In genomic region chr1:191184066-191184815, GRCm38 (mm10) we compare ENCODE assay signal across 9 mouse cellular contexts. TPM values are rescaled to one million over a fixed set of nuclear protein-coding genes. Genes with fewer than 3 reads are reported as not detected.
A peak's percentile ranks its signal among the peaks of the same experiment; 100 is the strongest.
DNase-seq lines count a peak whose midpoint lies in the region; ATAC-seq and TF ChIP-seq lines count a peak whose summit lies in the region.
"Had no signal": no experiment of that assay in that cellular context is flagged by ENCODE, and none has a peak within 500 bp of the region (broad histone marks: within the 10 kb centered on the region; RNA-seq: fewer than 3 reads in every experiment).

No protein-coding gene starts in this region.

- ATAC-seq in heart, embryonic 11.5 days (replicated peaks; ENCODE audit: insufficient number of reproducible peaks, low FRiP score, low TSS enrichment), result no peak
- no peak for ATAC-seq in kidney, embryonic 16.5 days (ENCODE audit: low FRiP score, low TSS enrichment)
- no peak for ATAC-seq in stomach, postnatal 0 days (ENCODE audit: low FRiP score, low TSS enrichment)
- no peak for ATAC-seq in erythroid progenitor cell, adult 5-6 weeks (replicated peaks; ENCODE audit: low FRiP score, poor library complexity, severe bottlenecking)

- H3K27me3 ChIP-seq in heart, embryonic 11.5 days (ENCODE audit: control insufficient read depth, insufficient read depth, low read length), result peaks cover 15% of the 10 kb centered on the region
- peaks cover 50% of the 10 kb centered on the region for H3K27me3 ChIP-seq in kidney, embryonic 16.5 days (ENCODE audit: insufficient read depth, low read length)
- H3K27me3 ChIP-seq in stomach, postnatal 0 days (ENCODE audit: control insufficient read depth, insufficient read depth, low read length), result 0 out of 2 replicates have a peak, but pooled peaks cover 3% of the 10 kb centered on the region

- no peaks in the 10 kb centered on the region for H3K36me3 ChIP-seq in heart, embryonic 11.5 days (ENCODE audit: control insufficient read depth, insufficient read depth, low read length)
- H3K36me3 ChIP-seq in kidney, embryonic 16.5 days (ENCODE audit: insufficient read depth, low read length), result no peaks in the 10 kb centered on the region
- H3K36me3 ChIP-seq in stomach, postnatal 0 days (ENCODE audit: control insufficient read depth, insufficient read depth, low read length), result no peaks in the 10 kb centered on the region

- peaks cover 41% of the 10 kb centered on the region for H3K4me1 ChIP-seq in heart, embryonic 11.5 days (ENCODE audit: control insufficient read depth, insufficient read depth, low read length)
- peaks cover 53% of the 10 kb centered on the region for H3K4me1 ChIP-seq in kidney, embryonic 16.5 days (ENCODE audit: insufficient read depth, low read length)
- no peaks in the 10 kb centered on the region for H3K4me1 ChIP-seq in stomach, postnatal 0 days (replicated peaks; ENCODE audit: control insufficient read depth, insufficient read depth)

- WGBS in heart, embryonic 11.5 days (ENCODE audit: insufficient replicate concordance), result 1% methylated on average over 42 of the region's 42 CpGs
- under 1% methylated on average over 42 of the region's 42 CpGs for WGBS in kidney, embryonic 16.5 days
- 3% methylated on average over 42 of the region's 42 CpGs for WGBS in stomach, postnatal 0 days

- no peaks in the 10 kb centered on the region for H3K9me3 ChIP-seq in heart, embryonic 11.5 days (replicated peaks; ENCODE audit: control insufficient read depth, low read length)
- no peaks in the 10 kb centered on the region for H3K9me3 ChIP-seq in kidney, embryonic 16.5 days (ENCODE audit: low read length)
- H3K9me3 ChIP-seq in stomach, postnatal 0 days (ENCODE audit: control insufficient read depth, low read length), result no peaks in the 10 kb centered on the region

- DNase-seq in layer of hippocampus, adult 2 months (ENCODE audit: low spot score in 2 of 2), result no peak
- DNase-seq in layer of hippocampus, adult 8-10 months (ENCODE audit: low spot score in 2 of 2), result no peak
- DNase-seq in cerebellum, adult 9-10 months, result peak; percentile 14
- peak; percentile 22 for DNase-seq in lung, postnatal 25 days (ENCODE audit: low spot score)
- DNase-seq in stomach, postnatal 0 days (ENCODE audit: low spot score), result peak; percentile 53

- peak overlapping the region; percentile 71 for H3K4me3 ChIP-seq in layer of hippocampus, adult 2 months
- peak overlapping the region; percentile 66 for H3K4me3 ChIP-seq in heart, embryonic 11.5 days (ENCODE audit: low read depth, low read length)
- H3K4me3 ChIP-seq in kidney, embryonic 16.5 days (ENCODE audit: low read length), result peak overlapping the region; percentile 62
- H3K4me3 ChIP-seq in stomach, postnatal 0 days (ENCODE audit: low read depth, low read length), result peak overlapping the region; percentile 53

- TF ChIP-seq EP300 in stomach, postnatal 0 days (optimal IDR thresholded peaks at IDR 0.05), result no peak

- peak overlapping the region; percentile 72 for H3K9ac ChIP-seq in heart, embryonic 11.5 days (ENCODE audit: low read depth, low read length)
- peak overlapping the region; percentile 76 for H3K9ac ChIP-seq in kidney, embryonic 16.5 days (replicated peaks; ENCODE audit: low read length)
- peak overlapping the region; percentile 50 for H3K9ac ChIP-seq in stomach, postnatal 0 days (ENCODE audit: low read length)

- H3K4me2 ChIP-seq in heart, embryonic 11.5 days, result peak overlapping the region; percentile 97
- peak overlapping the region; percentile 98 for H3K4me2 ChIP-seq in kidney, embryonic 16.5 days (replicated peaks; ENCODE audit: low read depth, low read length)
- H3K4me2 ChIP-seq in stomach, postnatal 0 days (replicated peaks; ENCODE audit: low read depth), result peak overlapping the region; percentile 91

- 0 out of 2 replicates have a peak overlapping the region, but pooled peaks have one; percentile 10 for H3K27ac ChIP-seq in layer of hippocampus, adult 2 months
- peak overlapping the region; percentile 63 for H3K27ac ChIP-seq in heart, embryonic 11.5 days (ENCODE audit: low read depth, low read length)
- 0 out of 2 replicates have a peak overlapping the region, but pooled peaks have one; percentile 5 for H3K27ac ChIP-seq in kidney, embryonic 16.5 days (ENCODE audit: low read length)
- peak overlapping the region; percentile 49; the same call in 1 of the 2 replicates for H3K27ac ChIP-seq in stomach, postnatal 0 days (replicated peaks)

- peak; percentile 45 for TF ChIP-seq CTCF in layer of hippocampus, adult 2 months (conservative IDR thresholded peaks at IDR 0.05)
- peak; percentile 40 for TF ChIP-seq CTCF in stomach, postnatal 0 days (IDR thresholded peaks at IDR 0.05; ENCODE audit: low read depth)

RNA-seq across cellular contexts. Expression of gene Fam71a, which starts 19.6 kb away (rescaled TPM):
- not detected for total RNA-seq in layer of hippocampus, adult 2 months (2021)
- total RNA-seq in layer of hippocampus, adult 8-10 months (2022), result not detected
- polyA plus RNA-seq in heart, embryonic 11.5 days (2014; fragmentation: Nextera tagmentation; extraction: Ambion mirVana), result not detected in 2 replicates
- not detected in 2 replicates for polyA plus RNA-seq in kidney, embryonic 16.5 days (2015; fragmentation: Nextera tagmentation; extraction: Ambion mirVana)
- 0.04 TPM in 1 of 2 replicates, not detected in the other for polyA plus RNA-seq in stomach, postnatal 0 days (2015; fragmentation: Nextera tagmentation; extraction: Ambion mirVana)
- total RNA-seq in erythroid progenitor cell, adult 5-6 weeks (2015; ENCODE audit: low replicate concordance), result not detected in 2 replicates
- total RNA-seq in erythroid progenitor cell, adult 5-6 weeks (2017; ENCODE audit: low replicate concordance), result not detected in 2 replicates
- total RNA-seq: layer of hippocampus, postnatal 10 days had no signal

RNA-seq across cellular contexts. Expression of gene Atf3, which starts 33.6 kb away (rescaled TPM):
- under 1 TPM; 0.52 to 0.67 TPM for total RNA-seq in layer of hippocampus, adult 2 months (2021)
- 1 to 10 TPM in 3 of 4 experiments, under 1 TPM in 1; 0.80 to 7.7 (median 3.5) TPM for total RNA-seq in layer of hippocampus, adult 8-10 months (2022)
- 13.7 and 17.4 TPM in 2 replicates for polyA plus RNA-seq in heart, embryonic 11.5 days (2014; fragmentation: Nextera tagmentation; extraction: Ambion mirVana)
- polyA plus RNA-seq in kidney, embryonic 16.5 days (2015; fragmentation: Nextera tagmentation; extraction: Ambion mirVana), result 4.1 and 4.4 TPM in 2 replicates
- polyA plus RNA-seq in stomach, postnatal 0 days (2015; fragmentation: Nextera tagmentation; extraction: Ambion mirVana), result 6.5 and 11.1 TPM in 2 replicates
- 3.8 and 4.3 TPM in 2 replicates for total RNA-seq in erythroid progenitor cell, adult 5-6 weeks (2015; ENCODE audit: low replicate concordance)
- 1.2 and 16.5 TPM in 2 replicates for total RNA-seq in erythroid progenitor cell, adult 5-6 weeks (2017; ENCODE audit: low replicate concordance)

Comparison
In these comparisons a context has a peak if more than half of its experiments do, and no peak if none do; other contexts are left out.
1. DNase-seq: peak in cerebellum, adult 9-10 months (single experiment), lung, postnatal 25 days (single experiment) and stomach, postnatal 0 days (single experiment); none in layer of hippocampus, adult 2 months (0 of 2) and layer of hippocampus, adult 8-10 months (0 of 2).
2. H3K27ac ChIP-seq: peak in every context shown above with its lines; median percentile 63 in heart, embryonic 11.5 days; 49 in stomach, postnatal 0 days; 10 in layer of hippocampus, adult 2 months; 5 in kidney, embryonic 16.5 days.
3. Peak in every context shown above with its lines, with median percentiles within 50 percentile points of each other: H3K4me3 ChIP-seq, H3K4me2 ChIP-seq and H3K9ac ChIP-seq.